Mouse (Mus musculus): ENCODE measurements around the gene Apoc3.

Apoc3 gene

GRCm38 (mm10) chr9:46235596-46235648 lies at the start of gene Apoc3:
TSS of gene Apoc3 (minus strand) at chr9:46235636.
- DNase-seq (ENCODE audit: low spot score in 2 of 2), result no peak

GRCm38 (mm10) chr9:46282631-46283436 lies 47.4 kb upstream of the Apoc3 start, which contains the start of gene Bud13:
TSS of gene Bud13 (plus strand) at chr9:46283008.
- peak; percentile 92 to 97 for DNase-seq (ENCODE audit: low spot score in 2 of 2)

- DNase-seq (ENCODE audit: low spot score in 2 of 2), result no peak
These were observed 39.1 kb upstream of the Apoc3 start for GRCm38 (mm10) chr9:46274494-46274893.

GRCm38 (mm10) chr9:46272677-46273454 lies 37.4 kb upstream of the Apoc3 start, which contains the start of gene Zpr1:
TSS of gene Zpr1 (plus strand) at chr9:46273064.
- peak; percentile 89 to 91 for DNase-seq (ENCODE audit: low spot score in 2 of 2)

GRCm38 (mm10) chr9:46272070-46272469 lies 36.6 kb upstream of the Apoc3 start:
- DNase-seq (ENCODE audit: low spot score in 2 of 2), result no peak

- no peak for DNase-seq (ENCODE audit: low spot score in 2 of 2)
These were observed 35.3 kb upstream of the Apoc3 start for GRCm38 (mm10) chr9:46270782-46271181.

- DNase-seq (ENCODE audit: low spot score in 2 of 2), result no peak
These were observed 33.7 kb upstream of the Apoc3 start for GRCm38 (mm10) chr9:46269125-46269524.

GRCm38 (mm10) chr9:46268343-46268873 lies 33.0 kb upstream of the Apoc3 start, which contains the start of gene Apoa5:
TSS of gene Apoa5 (plus strand) at chr9:46268633.
- no peak for DNase-seq (ENCODE audit: low spot score in 2 of 2)

- no peak for DNase-seq (ENCODE audit: low spot score in 2 of 2)
These were observed 25.7 kb upstream of the Apoc3 start for GRCm38 (mm10) chr9:46261131-46261530.

GRCm38 (mm10) chr9:46259111-46259510 lies 23.7 kb upstream of the Apoc3 start:
- DNase-seq (ENCODE audit: low spot score in 2 of 2), result no peak

- no peak for DNase-seq (ENCODE audit: low spot score in 2 of 2)
These were observed 22.1 kb upstream of the Apoc3 start for GRCm38 (mm10) chr9:46257546-46257945.

- no peak for DNase-seq (ENCODE audit: low spot score in 2 of 2)
These were observed 21.4 kb upstream of the Apoc3 start for GRCm38 (mm10) chr9:46256658-46257385.

- no peak for DNase-seq (ENCODE audit: low spot score in 2 of 2)
These were observed 20.7 kb upstream of the Apoc3 start for GRCm38 (mm10) chr9:46256177-46256576.

- DNase-seq (ENCODE audit: low spot score in 2 of 2), result peak; percentile 64 to 81
These were observed 11.4 kb upstream of the Apoc3 start for GRCm38 (mm10) chr9:46246752-46247324.

GRCm38 (mm10) chr9:46243584-46243983 lies 8.1 kb upstream of the Apoc3 start:
- DNase-seq (ENCODE audit: low spot score in 2 of 2), result no peak

GRCm38 (mm10) chr9:46243122-46243521 lies 7.7 kb upstream of the Apoc3 start:
- DNase-seq (ENCODE audit: low spot score in 2 of 2), result no peak

GRCm38 (mm10) chr9:46241818-46242217 lies 6.4 kb upstream of the Apoc3 start:
- DNase-seq (ENCODE audit: low spot score in 2 of 2), result no peak

- no peak for DNase-seq (ENCODE audit: low spot score in 2 of 2)
These were observed 5.2 kb upstream of the Apoc3 start, which contains the start of gene Apoa4 for GRCm38 (mm10) chr9:46240526-46241153. TSS of gene Apoa4 (plus strand) at chr9:46240696.

- DNase-seq (ENCODE audit: low spot score in 2 of 2), result no peak
These were observed 3.4 kb upstream of the Apoc3 start for GRCm38 (mm10) chr9:46238850-46239249.

- DNase-seq (ENCODE audit: low spot score in 2 of 2), result no peak
These were observed 213 bp upstream of the Apoc3 start for GRCm38 (mm10) chr9:46235649-46236048.

GRCm38 (mm10) chr9:46235196-46235595 lies 240 bp downstream of the Apoc3 start:
- DNase-seq (ENCODE audit: low spot score in 2 of 2), result no peak
